Mouse (Mus musculus) layer of hippocampus, adult 18-20 months (tissue): ENCODE data around the gene Kcnk3. TPM values are rescaled to one million over a fixed set of nuclear protein-coding genes. Genes with fewer than 3 reads are reported as not detected.

ENCODE experiments used
- DNase-seq, 2 experiments: peaks; one replicate each; pipeline ENCODE4 v3.0.0; 2022; ENCODE audit warnings: low spot score in 2 of 2
- total RNA-seq, 2 experiments: library from RNA; stranded (reverse); gene quantifications; 2 replicates each; pipeline ENCODE4 v1.2.3; 2021

Kcnk3 gene
- total RNA-seq, 2 experiments from 2014 or later, result 11.2 to 12.9 TPM

GRCm38 (mm10) chr5:30611689-30612088 is 23.7 kb downstream of the Kcnk3 start:
- no peak for DNase-seq

GRCm38 (mm10) chr5:30612575-30612974 is 24.6 kb downstream of the Kcnk3 start:
- DNase-seq, result no peak

GRCm38 (mm10) chr5:30613242-30613641 is 25.3 kb downstream of the Kcnk3 start:
- no peak for DNase-seq

GRCm38 (mm10) chr5:30614221-30614620 is 26.3 kb downstream of the Kcnk3 start:
- DNase-seq, result no peak

- no peak for DNase-seq
These were observed 27.4 kb downstream of the Kcnk3 start for GRCm38 (mm10) chr5:30615416-30615815.

GRCm38 (mm10) chr5:30615819-30616218 is 27.8 kb downstream of the Kcnk3 start:
- no peak for DNase-seq

GRCm38 (mm10) chr5:30616644-30617043 is 28.7 kb downstream of the Kcnk3 start:
- DNase-seq, result no peak

- DNase-seq, result no peak
These were observed 29.4 kb downstream of the Kcnk3 start for GRCm38 (mm10) chr5:30617357-30617756.

- DNase-seq, result no peak
These were observed 29.9 kb downstream of the Kcnk3 start for GRCm38 (mm10) chr5:30617851-30618250.

- DNase-seq, result no peak
These were observed 30.5 kb downstream of the Kcnk3 start for GRCm38 (mm10) chr5:30618376-30619003.

GRCm38 (mm10) chr5:30619211-30619610 is 31.2 kb downstream of the Kcnk3 start:
- no peak for DNase-seq

GRCm38 (mm10) chr5:30620567-30620966 is 32.6 kb downstream of the Kcnk3 start:
- DNase-seq, result no peak

- DNase-seq, result no peak
These were observed 33.3 kb downstream of the Kcnk3 start for GRCm38 (mm10) chr5:30621211-30621790.

GRCm38 (mm10) chr5:30621844-30622176 is 33.8 kb downstream of the Kcnk3 start:
- DNase-seq, result no peak

- DNase-seq, result no peak
These were observed 34.3 kb downstream of the Kcnk3 start for GRCm38 (mm10) chr5:30622177-30622840.

GRCm38 (mm10) chr5:30622841-30623185 is 34.8 kb downstream of the Kcnk3 start:
- DNase-seq, result no peak

- DNase-seq, result no peak
These were observed 35.4 kb downstream of the Kcnk3 start for GRCm38 (mm10) chr5:30623380-30623779.

GRCm38 (mm10) chr5:30624311-30624710 is 36.3 kb downstream of the Kcnk3 start:
- no peak for DNase-seq

- DNase-seq, result no peak
These were observed 36.9 kb downstream of the Kcnk3 start for GRCm38 (mm10) chr5:30624908-30625307.

GRCm38 (mm10) chr5:30625379-30625778 is 37.4 kb downstream of the Kcnk3 start:
- no peak for DNase-seq

- DNase-seq, result no peak
These were observed 38.5 kb downstream of the Kcnk3 start for GRCm38 (mm10) chr5:30626331-30627105.

- no peak for DNase-seq
These were observed 40.5 kb downstream of the Kcnk3 start for GRCm38 (mm10) chr5:30628511-30628910.
